Mouse (Mus musculus) CH12.LX (cell line): ENCODE data around the gene Olfr315.
"Not testable (repeated sequence)": the region's sequence is repeated elsewhere in the genome, so short reads cannot be mapped to it uniquely, and the experiment has no call there.

ENCODE experiments used
- BHLHE40 ChIP-seq: IDR thresholded peaks from 2 replicates; pipeline ENCODE4 v1.6.1; 2011; ENCODE audit warnings: mild to moderate bottlenecking, low read depth, low read length, improper control_type of control experiment
- CHD2 ChIP-seq: IDR thresholded peaks from 2 replicates; pipeline ENCODE4 v1.6.1; 2011; ENCODE audit warnings: low read length, improper control_type of control experiment
- CTCF ChIP-seq, 2 experiments: IDR thresholded peaks in 1 of 2; conservative IDR thresholded peaks in 1 of 2; 2 replicates each; pipeline ENCODE4 v1.5.1; 2011 to 2012; ENCODE audit warnings: low read depth in 2 of 2, low read length in 2 of 2, improper control_type of control experiment in 1 of 2, inconsistent platforms in 1 of 2, mild to moderate bottlenecking in 1 of 2, moderate library complexity in 1 of 2
- GABPA ChIP-seq: IDR thresholded peaks from 2 replicates; pipeline ENCODE4 v1.6.1; 2012; ENCODE audit warnings: low read depth, low read length, improper control_type of control experiment, inconsistent platforms; ENCODE audit not compliant: insufficient replicate concordance
- KAT2A ChIP-seq: IDR thresholded peaks from 2 replicates; pipeline ENCODE4 v1.6.1; 2012; ENCODE audit warnings: low read length, improper control_type of control experiment, inconsistent platforms; ENCODE audit not compliant: insufficient replicate concordance
- MAZ ChIP-seq: IDR thresholded peaks from 2 replicates; pipeline ENCODE4 v1.6.1; 2012; ENCODE audit warnings: low read depth, mild to moderate bottlenecking, inconsistent platforms, low read length, improper control_type of control experiment, moderate library complexity
- MXI1 ChIP-seq: IDR thresholded peaks from 2 replicates; pipeline ENCODE4 v1.6.1; 2011; ENCODE audit warnings: mild to moderate bottlenecking, low read depth, low read length, improper control_type of control experiment
- MYC ChIP-seq: IDR thresholded peaks from 2 replicates; pipeline ENCODE4 v1.6.1; 2011; ENCODE audit warnings: low read depth, mild to moderate bottlenecking, improper control_type of control experiment, low read length
- POLR2A ChIP-seq: IDR thresholded peaks from 2 replicates; pipeline ENCODE4 v1.6.1; 2011; ENCODE audit warnings: low read depth, mild to moderate bottlenecking, improper control_type of control experiment, low read length
- SIN3A ChIP-seq: IDR thresholded peaks from 2 replicates; pipeline ENCODE4 v1.6.1; 2012; ENCODE audit warnings: low read length, improper control_type of control experiment, inconsistent platforms
- SMC3 ChIP-seq: IDR thresholded peaks from 2 replicates; pipeline ENCODE4 v1.6.1; 2011; ENCODE audit warnings: low read depth, low read length, improper control_type of control experiment
- TBP ChIP-seq: conservative IDR thresholded peaks from 2 replicates; pipeline ENCODE4 v1.6.1; 2011; ENCODE audit warnings: low read depth, low read length, improper control_type of control experiment
- ZC3H11A ChIP-seq: IDR thresholded peaks from 2 replicates; pipeline ENCODE4 v1.6.1; 2012; ENCODE audit warnings: low read depth, mild to moderate bottlenecking, inconsistent platforms, low read length, improper control_type of control experiment
- ZNF384 ChIP-seq: IDR thresholded peaks from 2 replicates; pipeline ENCODE4 v1.6.1; 2012; ENCODE audit warnings: low read depth, low read length, improper control_type of control experiment, inconsistent platforms

DNA sequence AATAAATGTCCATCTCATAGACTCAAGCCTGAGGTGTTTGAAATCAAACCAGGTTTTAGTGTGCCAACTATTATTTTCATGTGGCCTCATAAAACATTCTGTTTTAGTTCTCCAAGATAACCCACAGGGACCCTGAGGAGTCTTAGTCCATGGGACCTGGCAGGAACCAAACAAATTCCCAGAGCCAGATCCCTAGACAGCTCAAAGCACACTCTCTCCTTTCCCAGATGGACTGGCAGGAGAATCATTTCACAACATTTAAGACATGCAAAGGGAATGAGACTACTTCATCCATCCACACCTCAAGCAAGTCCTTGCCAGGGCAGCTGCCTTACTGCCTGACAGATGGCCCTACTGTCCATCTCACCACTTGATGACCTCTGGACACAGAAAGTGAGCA lies 55.9 kb downstream of the Olfr315 start, which contains the start of gene Olfr312:
- TF ChIP-seq POLR2A; ZC3H11A; CTCF (conservative IDR thresholded peaks at IDR 0.05 in 1 of 2, IDR thresholded peaks at IDR 0.05 in 1 of 2; ENCODE audit: low read depth in 2 of 2, low read length in 2 of 2); KAT2A; ZNF384; CHD2; GABPA; SMC3; MYC; MAZ; TBP; SIN3A; BHLHE40; MXI1: not testable (repeated sequence)
